Mouse (Mus musculus) limb, embryonic 14.5 days (tissue): ENCODE measurements at regions not wholly inside any gene's neighbourhood (a gene's known extent, or its start where the extent isn't known, plus 50 kb on each side); places are given as distances from the start of the nearest gene placed in this dataset.

Experiments used
- ATAC-seq: fragments of 200-750 bp; cut with Nextera tagmentation; 2 replicates; pipeline ENCODE4 v1.8.0; 2017; ENCODE audit warnings: low read depth, moderate number of reproducible peaks, moderate TSS enrichment; ENCODE audit not compliant: low FRiP score
- DNase-seq: peaks from one replicate; pipeline ENCODE4 v3.0.0-alpha.2; 2015; ENCODE audit warnings: low spot score
- H3K27ac ChIP-seq: fragments of 300-500 bp; sonication (generic); replicated peaks from 2 replicates; pipeline ENCODE4 v1.5.1; 2014; ENCODE audit warnings: low read depth, mild to moderate bottlenecking, low read length, moderate library complexity, mixed read lengths
- H3K27me3 ChIP-seq: fragments of 300-500 bp; sonication (generic); 2 replicates; pipeline ENCODE4 v1.6.1; 2014; ENCODE audit warnings: low read length, mixed read lengths; ENCODE audit not compliant: control insufficient read depth, insufficient read depth
- H3K36me3 ChIP-seq: fragments of 300-500 bp; sonication (generic); 2 replicates; pipeline ENCODE4 v1.6.1; 2014; ENCODE audit warnings: mild to moderate bottlenecking, low read length, moderate library complexity, mixed read lengths; ENCODE audit not compliant: control insufficient read depth, insufficient read depth
- H3K4me1 ChIP-seq: fragments of 300-500 bp; sonication (generic); 2 replicates; pipeline ENCODE4 v1.6.1; 2014; ENCODE audit warnings: antibody characterized with exemption, low read length, mixed read lengths; ENCODE audit not compliant: control insufficient read depth, insufficient read depth
- H3K4me2 ChIP-seq: fragments of 300-500 bp; sonication (generic); replicated peaks from 2 replicates; pipeline ENCODE4 v1.6.1; 2014; ENCODE audit warnings: low read depth, mild to moderate bottlenecking, low read length, moderate library complexity; ENCODE audit not compliant: severe bottlenecking
- H3K4me3 ChIP-seq: fragments of 300-500 bp; sonication (generic); replicated peaks from 2 replicates; pipeline ENCODE4 v1.5.1; 2014; ENCODE audit warnings: low read length
- H3K9ac ChIP-seq: fragments of 300-500 bp; sonication (generic); 2 replicates; pipeline ENCODE4 v1.6.1; 2014; ENCODE audit warnings: mild to moderate bottlenecking, low read depth, low read length, moderate library complexity; ENCODE audit not compliant: severe bottlenecking
- H3K9me3 ChIP-seq: fragments of 300-500 bp; sonication (generic); 2 replicates; pipeline ENCODE4 v1.6.1; 2016; ENCODE audit warnings: low read length; ENCODE audit not compliant: control insufficient read depth
- POLR2A ChIP-seq: fragments of 200-500 bp; IDR thresholded peaks from 2 replicates; pipeline ENCODE4 v1.8.0; 2012; ENCODE audit warnings: inconsistent platforms, mild to moderate bottlenecking, moderate library complexity, borderline replicate concordance; ENCODE audit not compliant: insufficient read depth, insufficient read length; ENCODE audit errors: extremely low read depth
- WGBS: fragments of 180-500 bp; shearing (Covaris S2); extraction: QIAGEN DNeasy Blood & Tissue Kit; methylation state at CpG from one replicate; pipeline ENCODE4 v1.1.7; 2014; 5-methylcytosine and 5-hydroxymethylcytosine counted together

DNA sequence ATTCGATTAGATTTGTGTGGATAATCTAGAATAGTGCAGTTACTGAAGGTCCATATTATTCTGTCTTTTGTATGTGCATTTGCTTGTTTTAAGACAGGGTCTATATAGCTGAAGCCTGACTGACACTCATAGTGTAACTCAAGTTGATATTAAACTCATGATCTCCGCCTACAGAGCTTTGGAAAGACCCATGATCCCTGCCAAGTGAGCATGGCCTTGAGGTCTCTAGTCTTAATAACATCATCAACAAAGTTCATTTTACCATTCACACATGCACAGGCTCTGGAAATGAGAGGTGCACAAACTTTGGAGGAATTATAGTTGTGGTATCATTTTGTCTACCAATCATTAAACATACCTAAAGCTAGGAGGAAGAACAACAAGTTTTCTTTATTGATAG, 412.4 kb upstream of the Adamts16 start:
- no peaks in the 10 kb centered on the region for H3K9me3 ChIP-seq
- H3K36me3 ChIP-seq: no peaks in the 10 kb centered on the region
- ATAC-seq: no peak
- no peak for TF ChIP-seq POLR2A
- 88% methylated on average over 2 of the region's 2 CpGs for WGBS
- H3K4me3 ChIP-seq: no peak overlapping the region
- no peak overlapping the region for H3K27ac ChIP-seq
- DNase-seq: no peak
- H3K4me1 ChIP-seq: no peaks in the 10 kb centered on the region
- no peak overlapping the region for H3K4me2 ChIP-seq
- no peak overlapping the region for H3K9ac ChIP-seq
- H3K27me3 ChIP-seq: no peaks in the 10 kb centered on the region

DNA sequence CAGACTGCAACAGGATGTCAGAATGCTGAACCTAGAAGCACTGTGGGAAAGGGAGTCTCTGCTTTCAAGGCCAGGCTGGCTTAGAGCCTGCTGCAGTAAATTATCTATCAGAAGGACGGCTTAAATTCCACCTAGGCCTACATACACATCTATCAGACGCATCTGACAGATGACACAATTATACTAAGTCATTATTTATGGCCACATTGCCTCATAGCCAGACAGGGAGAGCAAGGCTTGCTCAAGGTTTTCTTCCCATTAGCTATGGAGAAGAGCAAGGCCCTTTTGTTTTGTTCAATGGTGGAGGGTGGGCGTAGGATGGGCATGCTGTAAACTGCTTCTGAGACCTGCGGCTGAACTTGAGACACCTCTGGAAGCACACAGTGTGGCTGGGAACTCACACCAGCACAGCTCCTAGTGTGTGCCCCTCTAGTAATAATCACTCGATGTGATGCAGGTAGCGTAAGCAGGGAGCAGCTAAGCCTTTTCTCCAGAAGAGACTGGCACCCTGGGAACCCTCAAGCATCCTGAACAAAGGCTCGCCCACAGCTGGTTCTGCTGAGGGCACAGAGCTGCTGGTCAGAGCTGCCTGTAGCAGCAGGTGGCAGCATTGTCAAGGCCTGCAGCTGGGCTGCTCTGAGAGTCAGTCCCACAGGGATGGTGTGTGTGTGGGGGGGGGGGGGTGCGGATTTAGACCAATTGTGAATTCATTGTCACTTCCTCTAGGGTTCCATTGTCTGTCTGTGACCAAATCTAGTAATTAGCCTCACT, 406.8 kb upstream of the Adamts16 start:
- TF ChIP-seq POLR2A: no peak
- Histone ChIP-seq H3K9ac (no peak overlapping the region), H3K4me3 (no peak overlapping the region), H3K27ac (no peak overlapping the region), H3K27me3 (no peaks in the 10 kb centered on the region), H3K9me3 (no peaks in the 10 kb centered on the region), H3K4me2 (no peak overlapping the region), H3K36me3 (no peaks in the 10 kb centered on the region), H3K4me1 (no peaks in the 10 kb centered on the region)
- ATAC-seq (no peak), DNase-seq (peak; percentile 40)
- 48% methylated on average over 7 of the region's 8 CpGs for WGBS

DNA sequence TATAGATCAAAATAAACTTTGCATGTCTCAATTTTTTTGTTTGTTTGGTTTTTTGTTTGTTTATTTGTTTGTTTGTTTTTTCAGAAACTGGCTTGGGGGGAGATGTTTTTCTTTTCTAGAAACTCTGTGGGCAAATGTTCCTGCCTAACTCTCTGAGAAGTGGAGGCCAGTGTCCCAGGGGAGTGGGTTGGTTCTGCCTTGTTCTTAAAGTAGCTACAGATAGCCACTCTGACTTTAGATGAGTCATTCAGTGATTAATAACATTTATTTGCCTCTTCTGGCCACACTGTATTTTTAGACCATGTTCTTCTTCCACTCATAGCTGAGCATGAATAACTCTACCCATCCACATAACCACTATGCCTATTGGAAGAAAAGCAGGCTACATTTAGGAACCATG, 405.6 kb upstream of the Adamts16 start:
- no peaks in the 10 kb centered on the region for H3K27me3 ChIP-seq
- no peaks in the 10 kb centered on the region for H3K36me3 ChIP-seq
- no peak overlapping the region for H3K4me3 ChIP-seq
- H3K4me1 ChIP-seq: no peaks in the 10 kb centered on the region
- no peak overlapping the region for H3K27ac ChIP-seq
- no peak overlapping the region for H3K9ac ChIP-seq
- no peak for ATAC-seq
- TF ChIP-seq POLR2A: no peak
- no peak for DNase-seq
- H3K9me3 ChIP-seq: no peaks in the 10 kb centered on the region
- H3K4me2 ChIP-seq: no peak overlapping the region

DNA sequence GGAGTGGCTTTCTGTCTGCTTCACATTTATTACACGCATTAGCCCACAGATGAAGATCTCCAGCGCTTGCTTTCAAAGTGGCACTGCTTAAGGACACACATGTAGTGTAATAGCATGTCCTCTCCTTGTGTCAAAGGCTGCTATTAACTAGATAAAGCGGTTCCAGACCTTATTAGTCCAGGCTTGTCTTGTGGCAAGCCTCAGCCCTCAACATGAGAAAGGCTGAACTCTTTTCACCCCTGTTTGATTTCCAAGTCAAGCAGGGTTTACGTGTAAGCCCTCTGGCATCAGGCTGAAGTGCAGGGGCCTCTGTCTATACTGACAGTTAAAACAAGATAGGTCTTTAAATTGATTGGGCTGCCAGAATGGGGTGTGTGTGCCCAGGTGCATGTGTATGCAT, 403.7 kb upstream of the Adamts16 start:
- Histone ChIP-seq H3K4me2 (no peak overlapping the region), H3K4me3 (no peak overlapping the region), H3K27me3 (no peaks in the 10 kb centered on the region), H3K36me3 (no peaks in the 10 kb centered on the region), H3K9me3 (no peaks in the 10 kb centered on the region), H3K9ac (no peak overlapping the region), H3K27ac (no peak overlapping the region), H3K4me1 (no peaks in the 10 kb centered on the region)
- no peak for TF ChIP-seq POLR2A
- DNase-seq: no peak
- 62% methylated on average over 4 of the region's 4 CpGs for WGBS
- no peak for ATAC-seq

DNA sequence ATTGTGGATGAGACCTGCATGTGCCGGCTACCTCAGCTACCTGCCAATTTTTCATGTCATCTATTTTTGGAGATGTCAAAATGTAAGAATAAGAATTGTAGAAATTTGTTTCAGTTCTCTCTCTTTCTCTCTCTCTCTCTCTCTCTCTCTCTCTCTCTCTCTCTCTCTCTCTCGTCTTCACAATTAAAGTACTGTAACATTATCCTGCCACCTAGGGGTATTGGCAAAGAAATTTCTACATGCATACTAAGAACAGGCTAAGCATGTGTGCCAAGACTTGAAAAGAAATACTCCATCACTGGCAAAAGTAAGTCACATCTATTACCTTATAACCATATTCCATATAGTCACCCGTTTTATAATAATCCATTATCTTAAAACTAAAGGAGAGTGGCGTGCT, 398.2 kb upstream of the Adamts16 start:
- Histone ChIP-seq H3K4me2 (no peak overlapping the region), H3K27me3 (no peaks in the 10 kb centered on the region), H3K9me3 (no peaks in the 10 kb centered on the region), H3K9ac (no peak overlapping the region), H3K4me3 (no peak overlapping the region), H3K36me3 (no peaks in the 10 kb centered on the region), H3K4me1 (no peaks in the 10 kb centered on the region), H3K27ac (no peak overlapping the region)
- DNase-seq: no peak
- 79% methylated on average over 4 of the region's 4 CpGs for WGBS
- ATAC-seq: no peak
- TF ChIP-seq POLR2A: no peak
